Mouse (Mus musculus): ENCODE results near the gene Rasgrp1.

DNA sequence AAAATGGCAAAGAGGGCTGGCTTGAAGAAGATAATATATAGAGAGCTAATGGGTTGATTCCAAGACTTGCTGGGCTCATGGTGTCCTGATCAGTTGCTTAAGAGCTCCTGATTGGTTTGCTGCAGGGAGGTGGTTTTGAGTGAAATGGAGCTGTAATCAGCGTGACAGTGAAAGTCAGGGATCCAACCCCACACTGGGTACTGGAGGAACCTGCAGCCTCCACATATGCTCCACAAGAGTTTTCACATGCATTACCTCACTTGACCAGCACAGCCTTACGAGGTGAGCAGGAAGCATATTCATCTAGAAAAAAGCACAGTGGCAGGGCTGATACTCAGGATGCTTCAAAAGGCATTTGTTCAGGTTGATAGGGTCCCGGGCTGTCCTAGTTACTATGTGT is 21.6 kb downstream of the Rasgrp1 start:
- TF ChIP-seq CTCF (IDR thresholded peaks at IDR 0.05; ENCODE audit: control insufficient read depth, insufficient read depth, low read length) = no peak
- TF ChIP-seq POLR2A (IDR thresholded peaks at IDR 0.05; ENCODE audit: borderline replicate concordance, control insufficient read depth, low read depth, low read length) = no peak

Measured in bone marrow, adult 2 months (tissue).